Mouse (Mus musculus) olfactory bulb, adult 2 months (tissue): Measurements from ENCODE around the gene Nlrc5.

Source experiments
- CTCF ChIP-seq: fragments of 200-500 bp; IDR thresholded peaks from 2 replicates; pipeline ENCODE4 v1.5.1; 2012; ENCODE audit warnings: low read depth, mild to moderate bottlenecking, low read length, moderate library complexity; ENCODE audit not compliant: insufficient read depth
- POLR2A ChIP-seq: fragments of 200-500 bp; IDR thresholded peaks from 2 replicates; pipeline ENCODE4 v1.6.1; 2012; ENCODE audit warnings: mild to moderate bottlenecking, low read depth, low read length, moderate library complexity; ENCODE audit not compliant: insufficient read depth

DNA sequence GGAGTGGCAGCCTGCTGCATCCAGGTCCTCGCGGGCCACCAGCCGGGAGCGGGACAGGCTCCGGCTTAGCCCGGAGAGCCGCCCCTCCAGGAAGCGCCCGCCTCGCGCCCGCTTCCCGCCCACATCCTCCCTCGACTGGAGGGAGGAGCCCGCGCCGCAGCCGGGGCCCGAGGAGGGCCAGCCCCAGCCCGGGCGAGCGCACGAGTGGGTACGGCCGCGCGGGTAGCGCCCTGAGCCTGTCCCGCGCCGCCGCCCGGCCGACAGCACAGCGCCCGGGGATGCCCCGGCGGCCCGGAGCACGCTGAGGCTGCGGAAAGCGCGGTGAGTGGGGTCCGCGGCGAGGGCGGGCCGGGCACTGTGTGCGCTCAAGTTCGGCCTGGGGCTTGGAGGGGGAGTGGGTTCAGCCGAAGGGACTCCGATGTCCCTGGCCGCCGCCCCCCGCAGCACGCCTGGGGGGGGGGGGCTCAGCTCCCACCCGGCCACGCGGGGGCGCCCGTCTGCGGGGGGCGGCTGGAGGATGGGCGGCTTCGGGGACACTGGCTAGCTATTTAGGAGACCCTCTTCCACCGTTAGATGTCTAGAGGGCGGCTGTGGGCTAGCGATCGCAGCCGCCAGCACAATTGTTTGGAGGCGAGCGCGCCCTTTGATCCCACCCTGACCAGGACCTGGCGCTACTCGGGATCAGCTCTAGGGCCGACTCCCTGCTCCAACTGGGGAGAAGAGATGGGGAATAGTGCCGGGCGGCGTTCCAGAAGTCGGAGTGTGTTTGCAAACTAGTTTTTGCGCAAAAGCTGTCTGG, 98.9 kb downstream of the Nlrc5 start, which contains the start of gene Cpne2:
- TF ChIP-seq CTCF: peak; percentile 63; the same call in 1 of the 2 replicates
- TF ChIP-seq POLR2A: peak; percentile 53; the same call in 1 of the 2 replicates
